Mouse (Mus musculus): ENCODE data around the gene Clec18a. TPM values are rescaled to one million over a fixed set of nuclear protein-coding genes. Genes with fewer than 3 reads are reported as not detected.

Clec18a gene
- polyA plus RNA-seq, 1 experiment: not detected

DNA sequence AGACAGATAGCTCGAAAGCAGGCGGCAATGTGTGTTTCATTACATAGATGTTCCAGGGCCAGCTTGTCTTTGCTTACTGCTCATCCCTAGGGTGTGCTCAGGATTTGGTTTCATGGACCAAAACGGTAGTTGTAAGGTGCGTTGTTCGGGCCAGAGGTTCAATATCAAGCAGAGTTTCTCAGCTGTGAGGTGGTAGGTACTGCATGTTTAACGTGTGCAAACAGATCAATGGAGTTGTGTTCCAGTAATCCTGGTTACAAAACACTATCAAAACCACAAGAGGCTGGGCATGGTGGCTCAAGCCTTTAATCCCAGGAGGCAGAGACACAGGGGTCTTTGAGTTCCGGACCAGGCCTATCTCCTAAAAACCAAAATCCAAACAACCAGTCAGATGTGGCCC, 43.1 kb downstream of the Clec18a start:
- TF ChIP-seq CTCF (IDR thresholded peaks at IDR 0.05; ENCODE audit: control insufficient read depth, insufficient read depth, insufficient read length) (no peak), FOSL1 (IDR thresholded peaks at IDR 0.05; ENCODE audit: insufficient read depth, low read length, poor library complexity, severe bottlenecking) (no peak), USF1 (IDR thresholded peaks at IDR 0.05; ENCODE audit: low read depth) (no peak), MAX (IDR thresholded peaks at IDR 0.05) (no peak), CEBPB (IDR thresholded peaks at IDR 0.05; ENCODE audit: low read depth) (no peak), MYOD1 (IDR thresholded peaks at IDR 0.05; ENCODE audit: control insufficient read depth, insufficient read length, low read depth) (no peak), MYOG (IDR thresholded peaks at IDR 0.05; ENCODE audit: control insufficient read depth, extremely low read depth, insufficient read length) (no peak)
- H3K27me3 ChIP-seq (ENCODE audit: control insufficient read depth, insufficient read depth, insufficient read length): no peaks in the 10 kb centered on the region

DNA sequence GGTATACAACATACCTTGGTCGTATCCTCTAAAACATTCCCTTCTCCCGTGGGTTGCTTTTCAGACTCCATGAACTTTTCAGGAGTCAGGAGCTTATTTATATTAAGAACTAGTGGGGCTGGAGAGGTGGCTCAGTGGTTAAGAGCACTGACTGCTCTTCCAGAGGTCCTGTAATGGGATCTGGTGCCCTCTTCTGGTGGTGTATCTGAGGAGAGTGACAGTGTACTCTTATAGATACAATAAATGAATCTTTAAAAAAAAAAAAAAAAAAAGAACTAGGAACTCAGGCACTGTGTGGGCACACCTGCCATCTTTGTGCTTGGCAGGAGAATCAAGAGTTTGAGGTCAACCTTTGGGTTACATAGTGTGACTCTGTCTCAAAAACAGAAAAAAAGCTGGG, 43.5 kb downstream of the Clec18a start:
- Histone ChIP-seq H3K4me3 (ENCODE audit: insufficient read depth, poor library complexity, severe bottlenecking) (no peak overlapping the region), H3K27me3 (ENCODE audit: control insufficient read depth, insufficient read depth, insufficient read length) (no peaks in the 10 kb centered on the region), H3K79me3 (ENCODE audit: low read depth) (no peaks in the 10 kb centered on the region), H3K36me3 (ENCODE audit: control insufficient read depth, insufficient read depth) (peaks cover 99% of the 10 kb centered on the region), H3K79me2 (ENCODE audit: control insufficient read depth, insufficient read depth) (no peaks in the 10 kb centered on the region), H3ac (ENCODE audit: control insufficient read depth, insufficient read length, low read depth) (no peak overlapping the region)
- TF ChIP-seq CEBPB (IDR thresholded peaks at IDR 0.05; ENCODE audit: low read depth) (no peak), MAX (IDR thresholded peaks at IDR 0.05) (no peak), MYOD1 (IDR thresholded peaks at IDR 0.05; ENCODE audit: control insufficient read depth, insufficient read length, low read depth) (no peak), CTCF (IDR thresholded peaks at IDR 0.05; ENCODE audit: control insufficient read depth, insufficient read depth, insufficient read length) (no peak), FOSL1 (IDR thresholded peaks at IDR 0.05; ENCODE audit: insufficient read depth, low read length, poor library complexity, severe bottlenecking) (no peak), USF1 (IDR thresholded peaks at IDR 0.05; ENCODE audit: low read depth) (no peak), MYOG (IDR thresholded peaks at IDR 0.05; ENCODE audit: control insufficient read depth, extremely low read depth, insufficient read length) (no peak)

More for the DNA sequence above, 43.1 kb downstream of the Clec18a start:
- H3K79me3 ChIP-seq (ENCODE audit: low read depth): no peaks in the 10 kb centered on the region
- H3K36me3 ChIP-seq (ENCODE audit: control insufficient read depth, insufficient read depth): peaks cover 99% of the 10 kb centered on the region
- no peak overlapping the region for H3ac ChIP-seq (ENCODE audit: control insufficient read depth, insufficient read length, low read depth)
- no peaks in the 10 kb centered on the region for H3K79me2 ChIP-seq (ENCODE audit: control insufficient read depth, insufficient read depth)
- H3K4me3 ChIP-seq (ENCODE audit: insufficient read depth, poor library complexity, severe bottlenecking): no peak overlapping the region

DNA sequence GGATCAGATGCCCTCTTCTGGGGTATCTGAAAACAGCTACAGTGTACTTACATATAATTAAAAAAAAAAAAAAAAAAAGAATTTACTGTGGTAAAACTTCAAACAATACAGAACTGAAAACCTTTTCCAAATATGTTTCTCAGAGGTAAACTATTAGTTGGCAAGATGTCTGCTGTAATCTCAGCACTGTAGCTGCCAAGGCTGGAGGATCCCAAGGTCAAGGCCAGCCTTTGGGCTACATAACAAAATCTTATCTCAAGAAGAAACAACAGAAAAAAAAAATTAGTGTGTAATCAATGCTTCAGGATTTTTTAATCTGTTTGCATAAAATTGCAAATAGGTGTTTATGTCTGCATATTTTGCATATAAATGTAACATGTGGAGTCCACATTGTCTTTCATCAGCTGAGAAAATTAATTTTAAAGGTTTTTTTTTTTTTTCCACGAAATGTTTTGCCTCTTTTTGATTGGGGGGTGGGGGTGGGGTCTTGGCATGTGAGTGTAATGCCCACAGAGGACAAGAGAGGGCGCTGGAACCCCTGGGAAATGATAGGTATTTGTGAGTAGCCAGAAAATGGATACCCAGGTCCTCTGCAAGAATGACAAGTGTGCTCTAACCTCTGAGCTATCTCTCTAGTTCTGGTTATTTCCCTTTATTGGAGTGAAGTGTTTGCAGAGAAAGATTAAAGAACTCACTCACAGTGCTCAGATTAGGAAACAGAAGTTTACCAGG, 48.1 kb downstream of the Clec18a start:
- Histone ChIP-seq H3K36me3 (ENCODE audit: control insufficient read depth, insufficient read depth) (peaks cover 99% of the 10 kb centered on the region), H3ac (ENCODE audit: control insufficient read depth, insufficient read length, low read depth) (no peak overlapping the region), H3K79me2 (ENCODE audit: control insufficient read depth, insufficient read depth) (peaks cover 8% of the 10 kb centered on the region), H3K27me3 (ENCODE audit: control insufficient read depth, insufficient read depth, insufficient read length) (no peaks in the 10 kb centered on the region), H3K79me3 (ENCODE audit: low read depth) (no peaks in the 10 kb centered on the region), H3K4me3 (ENCODE audit: insufficient read depth, poor library complexity, severe bottlenecking) (no peak overlapping the region)
- TF ChIP-seq CEBPB (IDR thresholded peaks at IDR 0.05; ENCODE audit: low read depth) (no peak), FOSL1 (IDR thresholded peaks at IDR 0.05; ENCODE audit: insufficient read depth, low read length, poor library complexity, severe bottlenecking) (no peak), MAX (IDR thresholded peaks at IDR 0.05) (no peak), CTCF (IDR thresholded peaks at IDR 0.05; ENCODE audit: control insufficient read depth, insufficient read depth, insufficient read length) (no peak), MYOD1 (IDR thresholded peaks at IDR 0.05; ENCODE audit: control insufficient read depth, insufficient read length, low read depth) (no peak), USF1 (IDR thresholded peaks at IDR 0.05; ENCODE audit: low read depth) (no peak), MYOG (IDR thresholded peaks at IDR 0.05; ENCODE audit: control insufficient read depth, extremely low read depth, insufficient read length) (no peak)

DNA sequence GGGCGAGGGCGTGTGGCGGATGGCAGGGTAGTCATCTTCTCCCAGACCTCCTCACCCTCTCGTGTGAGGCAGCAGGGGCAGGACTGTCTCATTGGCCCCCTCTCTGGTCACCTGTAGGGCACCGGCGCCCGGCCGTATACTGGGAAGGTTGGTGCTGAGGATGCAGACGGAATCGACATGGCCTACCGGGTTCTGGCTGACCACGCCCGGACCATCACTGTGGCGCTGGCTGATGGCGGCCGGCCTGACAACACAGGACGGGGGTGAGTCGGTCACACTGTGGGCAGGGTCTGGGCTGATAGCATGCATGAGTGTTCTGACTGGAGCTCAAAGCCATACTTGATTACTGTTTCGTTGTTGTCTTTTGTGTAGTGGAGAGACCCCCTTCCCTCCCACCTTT, 49.7 kb downstream of the Clec18a start:
- Histone ChIP-seq H3K4me3 (ENCODE audit: insufficient read depth, poor library complexity, severe bottlenecking) (no peak overlapping the region), H3K79me2 (ENCODE audit: control insufficient read depth, insufficient read depth) (peaks cover 23% of the 10 kb centered on the region), H3K36me3 (ENCODE audit: control insufficient read depth, insufficient read depth) (peaks cover 99% of the 10 kb centered on the region), H3K27me3 (ENCODE audit: control insufficient read depth, insufficient read depth, insufficient read length) (no peaks in the 10 kb centered on the region), H3K79me3 (ENCODE audit: low read depth) (peaks cover 5% of the 10 kb centered on the region), H3ac (ENCODE audit: control insufficient read depth, insufficient read length, low read depth) (no peak overlapping the region)
- TF ChIP-seq MYOD1 (IDR thresholded peaks at IDR 0.05; ENCODE audit: control insufficient read depth, insufficient read length, low read depth) (no peak), CTCF (IDR thresholded peaks at IDR 0.05; ENCODE audit: control insufficient read depth, insufficient read depth, insufficient read length) (no peak), CEBPB (IDR thresholded peaks at IDR 0.05; ENCODE audit: low read depth) (no peak), FOSL1 (IDR thresholded peaks at IDR 0.05; ENCODE audit: insufficient read depth, low read length, poor library complexity, severe bottlenecking) (no peak), USF1 (IDR thresholded peaks at IDR 0.05; ENCODE audit: low read depth) (no peak), MYOG (IDR thresholded peaks at IDR 0.05; ENCODE audit: control insufficient read depth, extremely low read depth, insufficient read length) (no peak), MAX (IDR thresholded peaks at IDR 0.05) (no peak)

DNA sequence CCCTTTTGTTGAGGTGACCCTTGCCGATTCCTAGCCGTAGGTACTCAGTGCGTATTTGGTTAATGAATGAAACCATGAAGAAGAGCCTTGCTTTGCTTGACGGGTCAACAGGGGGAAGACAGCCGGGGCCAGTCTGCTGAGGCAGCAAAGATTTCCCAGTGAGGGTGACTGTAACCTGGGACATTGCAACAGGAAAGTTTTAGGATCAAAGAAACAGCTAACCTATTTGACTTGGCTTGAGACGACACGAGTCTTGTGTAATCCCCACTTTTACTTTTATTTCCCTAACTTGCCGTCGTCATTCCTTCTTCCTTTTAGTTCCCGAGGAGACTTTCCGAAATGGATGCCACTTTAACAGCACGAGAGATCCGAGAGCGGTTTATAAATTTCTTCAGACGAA, 55.6 kb downstream of the Clec18a start:
- no peak overlapping the region for H3ac ChIP-seq (ENCODE audit: control insufficient read depth, insufficient read length, low read depth)
- H3K36me3 ChIP-seq (ENCODE audit: control insufficient read depth, insufficient read depth): peaks cover 58% of the 10 kb centered on the region
- no peak overlapping the region for H3K4me3 ChIP-seq (ENCODE audit: insufficient read depth, poor library complexity, severe bottlenecking)
- H3K79me3 ChIP-seq (ENCODE audit: low read depth): peaks cover 36% of the 10 kb centered on the region
- peaks cover 61% of the 10 kb centered on the region for H3K79me2 ChIP-seq (ENCODE audit: control insufficient read depth, insufficient read depth)
- H3K27me3 ChIP-seq (ENCODE audit: control insufficient read depth, insufficient read depth, insufficient read length): no peaks in the 10 kb centered on the region
- TF ChIP-seq MAX (IDR thresholded peaks at IDR 0.05) (no peak), MYOD1 (IDR thresholded peaks at IDR 0.05; ENCODE audit: control insufficient read depth, insufficient read length, low read depth) (no peak), MYOG (IDR thresholded peaks at IDR 0.05; ENCODE audit: control insufficient read depth, extremely low read depth, insufficient read length) (no peak), CTCF (IDR thresholded peaks at IDR 0.05; ENCODE audit: control insufficient read depth, insufficient read depth, insufficient read length) (no peak), USF1 (IDR thresholded peaks at IDR 0.05; ENCODE audit: low read depth) (no peak), FOSL1 (IDR thresholded peaks at IDR 0.05; ENCODE audit: insufficient read depth, low read length, poor library complexity, severe bottlenecking) (no peak), CEBPB (IDR thresholded peaks at IDR 0.05; ENCODE audit: low read depth) (no peak)
